Mouse (Mus musculus) CH12.LX (cell line): ENCODE measurements around the gene Dusp6.

ENCODE experiments used
- CTCF ChIP-seq, 2 experiments: IDR thresholded peaks in 1 of 2; conservative IDR thresholded peaks in 1 of 2; 2 replicates each; pipeline ENCODE4 v1.5.1; 2011 to 2012; ENCODE audit warnings: low read depth in 2 of 2, low read length in 2 of 2, improper control_type of control experiment in 1 of 2, inconsistent platforms in 1 of 2, mild to moderate bottlenecking in 1 of 2, moderate library complexity in 1 of 2
- E2F4 ChIP-seq: IDR thresholded peaks from 2 replicates; pipeline ENCODE4 v1.6.1; 2011; ENCODE audit warnings: low read depth, low read length, improper control_type of control experiment; ENCODE audit not compliant: insufficient replicate concordance
- ELF1 ChIP-seq: IDR thresholded peaks from 2 replicates; pipeline ENCODE4 v1.6.1; 2014; ENCODE audit warnings: low read depth, mild to moderate bottlenecking, inconsistent platforms, low read length, improper control_type of control experiment
- EP300 ChIP-seq: IDR thresholded peaks from 2 replicates; pipeline ENCODE4 v1.6.1; 2011; ENCODE audit warnings: low read length, improper control_type of control experiment
- NELFE ChIP-seq: IDR thresholded peaks from 2 replicates; pipeline ENCODE4 v1.6.1; 2011; ENCODE audit warnings: low read depth, low read length, improper control_type of control experiment
- POLR2A ChIP-seq: IDR thresholded peaks from 2 replicates; pipeline ENCODE4 v1.6.1; 2011; ENCODE audit warnings: low read depth, mild to moderate bottlenecking, improper control_type of control experiment, low read length
- SMC3 ChIP-seq: IDR thresholded peaks from 2 replicates; pipeline ENCODE4 v1.6.1; 2011; ENCODE audit warnings: low read depth, low read length, improper control_type of control experiment
- USF1 ChIP-seq: IDR thresholded peaks from 2 replicates; pipeline ENCODE4 v1.6.1; 2014; ENCODE audit warnings: low read depth, mild to moderate bottlenecking, inconsistent platforms, low read length, improper control_type of control experiment

- TF ChIP-seq EP300, result no peak
- no peak for TF ChIP-seq POLR2A
- TF ChIP-seq SMC3, result no peak
- no peak for TF ChIP-seq CTCF (conservative IDR thresholded peaks at IDR 0.05 in 1 of 2, IDR thresholded peaks at IDR 0.05 in 1 of 2; ENCODE audit: low read depth in 2 of 2, low read length in 2 of 2)
- no peak for TF ChIP-seq USF1
- no peak for TF ChIP-seq E2F4
- TF ChIP-seq NELFE, result no peak
- TF ChIP-seq ELF1, result no peak
These were observed 27.9 kb upstream of the Dusp6 start for GRCm38 (mm10) chr10:99235081-99235480.
